Mouse (Mus musculus) lung, postnatal 0 days (tissue): ENCODE measurements at regions not wholly inside any gene's neighbourhood (a gene's known extent, or its start where the extent isn't known, plus 50 kb on each side); places are given as distances from the start of the nearest gene placed in this dataset.

Experiments used
- CTCF ChIP-seq: IDR thresholded peaks from 2 replicates; pipeline ENCODE4 v1.5.1; 2016; ENCODE audit warnings: antibody characterized with exemption, mild to moderate bottlenecking
- EP300 ChIP-seq: IDR thresholded peaks from 2 replicates; pipeline ENCODE4 v1.6.1; 2016; ENCODE audit warnings: antibody characterized with exemption, mild to moderate bottlenecking, control low read depth

DNA sequence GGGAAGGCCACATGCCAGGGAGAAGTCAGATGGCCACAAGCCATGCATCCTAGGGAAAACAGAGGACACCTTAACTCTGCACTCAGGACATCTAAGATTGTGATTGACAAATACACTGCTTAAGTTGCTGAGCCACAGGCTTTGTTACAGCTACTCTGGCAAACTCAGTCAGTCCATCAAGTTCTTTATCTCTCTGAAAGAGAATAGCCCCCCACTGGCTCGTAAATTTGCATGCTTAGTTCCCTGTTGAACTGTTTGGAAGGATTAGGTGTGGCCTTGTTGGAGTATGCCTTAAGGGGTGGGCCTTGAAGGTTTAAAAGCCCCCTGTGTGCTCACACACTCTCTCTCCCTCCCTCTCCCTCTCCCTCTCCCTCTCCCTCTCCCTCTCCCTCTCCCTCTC, 235.4 kb downstream of the Hlx start:
- TF ChIP-seq CTCF (no peak), EP300 (no peak)
